Mouse (Mus musculus) CH12.LX (cell line): ENCODE results near the gene Mylk3. TPM values are rescaled to one million over a fixed set of nuclear protein-coding genes. Genes with fewer than 3 reads are reported as not detected.

ENCODE experiments used
- DNase-seq: peaks from one replicate; pipeline ENCODE4 v3.0.0-alpha.2; 2013; ENCODE audit errors: extremely low read depth
- H3K27ac ChIP-seq: 2 replicates; pipeline ENCODE4 v1.5.1; 2012; ENCODE audit warnings: low read depth, mild to moderate bottlenecking, control low read depth, moderate library complexity; ENCODE audit not compliant: insufficient read depth
- H3K27me3 ChIP-seq: replicated peaks from 2 replicates; pipeline ENCODE3; 2012; ENCODE audit warnings: inconsistent platforms
- H3K36me3 ChIP-seq, 2 experiments: replicated peaks in 1 of 2; 2 replicates each; pipeline versions ENCODE3 to v1.6.1; 2012; ENCODE audit warnings: inconsistent platforms in 1 of 2, low read length in 1 of 2, mild to moderate bottlenecking in 1 of 2, mixed read lengths in 1 of 2, moderate library complexity in 1 of 2; ENCODE audit not compliant: control insufficient read depth in 1 of 2, insufficient read depth in 1 of 2
- H3K4me1 ChIP-seq, 2 experiments: 2 replicates each; pipeline ENCODE4 v1.6.1; 2012; ENCODE audit warnings: inconsistent platforms in 1 of 2, moderate library complexity in 1 of 2; ENCODE audit not compliant: insufficient read depth in 2 of 2, control insufficient read depth in 1 of 2
- H3K4me2 ChIP-seq: 2 replicates; pipeline ENCODE4 v1.6.1; 2012; ENCODE audit warnings: low read depth, mild to moderate bottlenecking, control low read depth; ENCODE audit not compliant: poor library complexity, insufficient read depth, severe bottlenecking
- H3K4me3 ChIP-seq, 3 experiments: fragments of 150-350 bp in 1 of 3; sonication (generic) in 1 of 3; replicated peaks in 1 of 3; 2 replicates each; pipeline versions ENCODE3 to v1.5.1; 2011 to 2012; ENCODE audit warnings: low read depth in 2 of 3, low read length in 2 of 3, mild to moderate bottlenecking in 2 of 3, moderate library complexity in 2 of 3, control low read depth in 1 of 3, improper control_type of control experiment in 1 of 3, inconsistent platforms in 1 of 3, mixed read lengths in 1 of 3; ENCODE audit not compliant: poor library complexity in 1 of 3
- H3K79me2 ChIP-seq: replicated peaks from 2 replicates; pipeline ENCODE4 v1.6.1; 2012; ENCODE audit warnings: mild to moderate bottlenecking, moderate library complexity; ENCODE audit not compliant: control insufficient read depth, poor library complexity, insufficient read depth, severe bottlenecking; ENCODE audit errors: extremely low read depth
- H3K9ac ChIP-seq: 2 replicates; pipeline ENCODE4 v1.6.1; 2012; ENCODE audit warnings: low read depth, mild to moderate bottlenecking, control low read depth, moderate library complexity; ENCODE audit not compliant: insufficient read depth
- H3K9me3 ChIP-seq: replicated peaks from 2 replicates; pipeline ENCODE3; 2012; ENCODE audit warnings: low read length, inconsistent platforms, mixed read lengths
- CHD2 ChIP-seq: IDR thresholded peaks from 2 replicates; pipeline ENCODE4 v1.6.1; 2011; ENCODE audit warnings: low read length, improper control_type of control experiment
- GABPA ChIP-seq: IDR thresholded peaks from 2 replicates; pipeline ENCODE4 v1.6.1; 2012; ENCODE audit warnings: low read depth, low read length, improper control_type of control experiment, inconsistent platforms; ENCODE audit not compliant: insufficient replicate concordance
- IRF4 ChIP-seq: IDR thresholded peaks from 2 replicates; pipeline ENCODE4 v1.6.1; 2014; ENCODE audit warnings: low read depth, mild to moderate bottlenecking, inconsistent platforms, low read length, improper control_type of control experiment
- KAT2A ChIP-seq: IDR thresholded peaks from 2 replicates; pipeline ENCODE4 v1.6.1; 2012; ENCODE audit warnings: low read length, improper control_type of control experiment, inconsistent platforms; ENCODE audit not compliant: insufficient replicate concordance
- MAFK ChIP-seq: IDR thresholded peaks from 2 replicates; pipeline ENCODE4 v1.6.1; 2011; ENCODE audit warnings: low read length, improper control_type of control experiment; ENCODE audit not compliant: insufficient replicate concordance
- MAZ ChIP-seq: IDR thresholded peaks from 2 replicates; pipeline ENCODE4 v1.6.1; 2012; ENCODE audit warnings: low read depth, mild to moderate bottlenecking, inconsistent platforms, low read length, improper control_type of control experiment, moderate library complexity
- MEF2A ChIP-seq: IDR thresholded peaks from 2 replicates; pipeline ENCODE4 v1.6.1; 2014; ENCODE audit warnings: low read depth, mild to moderate bottlenecking, inconsistent platforms, low read length, improper control_type of control experiment, borderline replicate concordance
- NRF1 ChIP-seq: IDR thresholded peaks from 2 replicates; pipeline ENCODE4 v1.6.1; 2014; ENCODE audit warnings: low read depth, mild to moderate bottlenecking, inconsistent platforms, low read length, improper control_type of control experiment, moderate library complexity
- SMC3 ChIP-seq: IDR thresholded peaks from 2 replicates; pipeline ENCODE4 v1.6.1; 2011; ENCODE audit warnings: low read depth, low read length, improper control_type of control experiment
- TCF12 ChIP-seq: IDR thresholded peaks from 2 replicates; pipeline ENCODE4 v1.6.1; 2014; ENCODE audit warnings: low read depth, mild to moderate bottlenecking, inconsistent platforms, low read length, improper control_type of control experiment
- ZMIZ1 ChIP-seq: IDR thresholded peaks from 2 replicates; pipeline ENCODE4 v1.6.1; 2012; ENCODE audit warnings: low read depth, mild to moderate bottlenecking, inconsistent platforms, low read length, improper control_type of control experiment
- dilution Hi-C: fragments of 300-500 bp; cut with MboI; formaldehyde crosslinking; loops from 2 replicates; pipeline ENCODE4 v1.14.3; 2020; ENCODE audit warnings: low sequenced_read_pairs; ENCODE audit not compliant: extremely low pct_unique_long_range_greater_than_20kb, extremely low pct_ligation_motif_present
- in situ Hi-C: fragments of 300-500 bp; cut with MboI; formaldehyde crosslinking; loops from 3 replicates; pipeline ENCODE4 v1.14.3; 2019; ENCODE audit warnings: low sequenced_read_pairs, low pct_ligation_motif_present, low pct_unique_long_range_greater_than_20kb, mixed read lengths
- polyA plus RNA-seq: library from polyadenylated mRNA; unstranded; fragments of >175 nt; gene quantifications from 2 replicates; pipeline ENCODE4 v1.2.1, GENCODE M21; 2012; ENCODE audit warnings: low read depth; ENCODE audit not compliant: insufficient read length
- total RNA-seq, 2 experiments: library from RNA; depleted of rRNA; stranded (reverse); fragments of 300-350 nt in 1 of 2; fragments of >200 nt in 1 of 2; gene quantifications; 2 replicates each; pipeline ENCODE4 v1.2.3; 2012 to 2014

The Mylk3 gene
- total and polyA plus RNA-seq, 3 experiments, result 0.07 to 0.08 TPM; not detected in 1

- Histone ChIP-seq H3K4me2 (no peak overlapping the region), H3K36me3 (peaks cover 46 to 79% of the 10 kb centered on the region in 2 experiments), H3K27ac (no peak overlapping the region), H3K9me3 (no peaks in the 10 kb centered on the region), H3K27me3 (no peaks in the 10 kb centered on the region), H3K4me3 (no peak overlapping the region), H3K9ac (no peak overlapping the region), H3K4me1 (no peaks in the 10 kb centered on the region), H3K79me2 (no peaks in the 10 kb centered on the region)
- in situ Hi-C loops, result no loop called here
- TF ChIP-seq MEF2A (no peak), SMC3 (no peak), MAZ (no peak), GABPA (no peak), NRF1 (no peak), KAT2A (no peak), TCF12 (no peak), CHD2 (no peak), ZMIZ1 (no peak), IRF4 (no peak), MAFK (no peak)
- dilution Hi-C loops, result no loop called here
- DNase-seq, result no peak
Measured at GRCm38 (mm10) chr8:85286846-85287245, 99.3 kb downstream of the Mylk3 start.

Other genes with a start within 250 kb of the Mylk3 start
- not detected in 2 replicates for gene Cks1brt, start 234.4 kb downstream of the Mylk3 start, total RNA-seq (2012; rRNA removed)
- not detected in 2 replicates for gene Cks1brt, start 234.4 kb downstream of the Mylk3 start, total RNA-seq (2014; rRNA removed)
- not detected in 2 replicates for gene Cks1brt, start 234.4 kb downstream of the Mylk3 start, polyA plus RNA-seq
- gene Olfr371, start 160.4 kb downstream of the Mylk3 start, total RNA-seq (2012; rRNA removed), result not detected in 2 replicates
- gene Olfr371, start 160.4 kb downstream of the Mylk3 start, total RNA-seq (2014; rRNA removed), result not detected in 2 replicates
- gene Olfr371, start 160.4 kb downstream of the Mylk3 start, polyA plus RNA-seq, result not detected in 2 replicates
- gene Orc6, start 86.7 kb downstream of the Mylk3 start, total RNA-seq (2012; rRNA removed), result 97.2 and 121 TPM in 2 replicates
- 238 and 242 TPM in 2 replicates for gene Orc6, start 86.7 kb downstream of the Mylk3 start, total RNA-seq (2014; rRNA removed)
- 134 and 140 TPM in 2 replicates for gene Orc6, start 86.7 kb downstream of the Mylk3 start, polyA plus RNA-seq
- gene Vps35, start 86.5 kb downstream of the Mylk3 start, total RNA-seq (2012; rRNA removed), result 79.8 and 85.9 TPM in 2 replicates
- 163 and 197 TPM in 2 replicates for gene Vps35, start 86.5 kb downstream of the Mylk3 start, total RNA-seq (2014; rRNA removed)
- 92.5 and 99.2 TPM in 2 replicates for gene Vps35, start 86.5 kb downstream of the Mylk3 start, polyA plus RNA-seq
- gene 4921524J17Rik, start 46.5 kb upstream of the Mylk3 start, total RNA-seq (2012; rRNA removed), result 10.2 and 10.3 TPM in 2 replicates
- gene 4921524J17Rik, start 46.5 kb upstream of the Mylk3 start, total RNA-seq (2014; rRNA removed), result 25.1 and 25.2 TPM in 2 replicates
- 28.8 and 36.5 TPM in 2 replicates for gene 4921524J17Rik, start 46.5 kb upstream of the Mylk3 start, polyA plus RNA-seq
- gene Gpt2, start 106.2 kb upstream of the Mylk3 start, total RNA-seq (2012; rRNA removed), result 24.8 and 50.0 TPM in 2 replicates
- gene Gpt2, start 106.2 kb upstream of the Mylk3 start, total RNA-seq (2014; rRNA removed), result 37.8 and 39.8 TPM in 2 replicates
- 29.7 and 37.2 TPM in 2 replicates for gene Gpt2, start 106.2 kb upstream of the Mylk3 start, polyA plus RNA-seq
- gene Dnaja2, start 169.0 kb upstream of the Mylk3 start, total RNA-seq (2012; rRNA removed), result 150 and 183 TPM in 2 replicates
- 227 and 273 TPM in 2 replicates for gene Dnaja2, start 169.0 kb upstream of the Mylk3 start, total RNA-seq (2014; rRNA removed)
- 471 and 538 TPM in 2 replicates for gene Dnaja2, start 169.0 kb upstream of the Mylk3 start, polyA plus RNA-seq